Mouse (Mus musculus): ENCODE data around the gene E130308A19Rik. TPM values are rescaled to one million over a fixed set of nuclear protein-coding genes. Genes with fewer than 3 reads are reported as not detected.

Gene E130308A19Rik
- total and polyA plus RNA-seq, 2 experiments from 2014 or later = 11.3 to 16.3 TPM

GRCm38 (mm10) chr4:59697869-59698268, 71.9 kb downstream of the E130308A19Rik start:
- ATAC-seq (ENCODE audit: insufficient read depth, low read depth) = no peak
- Histone ChIP-seq H3K27ac (ENCODE audit: low read depth) (no peak overlapping the region), H3K9ac (replicated peaks; ENCODE audit: low read depth, low read length) (no peak overlapping the region), H3K4me3 (ENCODE audit: low read depth, low read length) (no peak overlapping the region), H3K36me3 (replicated peaks; ENCODE audit: control insufficient read depth, insufficient read depth, low read length) (no peaks in the 10 kb centered on the region), H3K9me3 (replicated peaks; ENCODE audit: control insufficient read depth, low read length) (no peaks in the 10 kb centered on the region), H3K4me1 (ENCODE audit: control insufficient read depth, insufficient read depth) (peaks cover 5% of the 10 kb centered on the region; the same call in 1 of the 2 replicates), H3K27me3 (ENCODE audit: control insufficient read depth, insufficient read depth, low read length) (no peaks in the 10 kb centered on the region), H3K4me2 (ENCODE audit: low read depth, low read length) (no peak overlapping the region)
- DNase-seq (ENCODE audit: low spot score) = no peak
- TF ChIP-seq CTCF (IDR thresholded peaks at IDR 0.05; ENCODE audit: low read depth) = no peak
- no peak for TF ChIP-seq EP300 (IDR thresholded peaks at IDR 0.05; ENCODE audit: low read depth)
- 71% methylated on average over 3 of the region's 3 CpGs for WGBS

GRCm38 (mm10) chr4:59699014-59699792, 73.2 kb downstream of the E130308A19Rik start:
- H3K4me2 ChIP-seq (ENCODE audit: low read depth, low read length) = no peak overlapping the region
- no peaks in the 10 kb centered on the region for H3K27me3 ChIP-seq (ENCODE audit: control insufficient read depth, insufficient read depth, low read length)
- WGBS = 76% methylated on average over 4 of the region's 4 CpGs
- no peaks in the 10 kb centered on the region for H3K9me3 ChIP-seq (replicated peaks; ENCODE audit: control insufficient read depth, low read length)
- TF ChIP-seq EP300 (IDR thresholded peaks at IDR 0.05; ENCODE audit: low read depth) = no peak
- no peak for TF ChIP-seq CTCF (IDR thresholded peaks at IDR 0.05; ENCODE audit: low read depth)
- no peak overlapping the region for H3K27ac ChIP-seq (ENCODE audit: low read depth)
- DNase-seq (ENCODE audit: low spot score) (no peak), ATAC-seq (ENCODE audit: insufficient read depth, low read depth) (no peak)
- H3K4me1 ChIP-seq (ENCODE audit: control insufficient read depth, insufficient read depth) = peaks cover 5% of the 10 kb centered on the region
- H3K9ac ChIP-seq (replicated peaks; ENCODE audit: low read depth, low read length) = no peak overlapping the region
- H3K36me3 ChIP-seq (replicated peaks; ENCODE audit: control insufficient read depth, insufficient read depth, low read length) = no peaks in the 10 kb centered on the region
- H3K4me3 ChIP-seq (ENCODE audit: low read depth, low read length) = no peak overlapping the region

GRCm38 (mm10) chr4:59709321-59709720, 83.3 kb downstream of the E130308A19Rik start:
- Histone ChIP-seq H3K9me3 (replicated peaks; ENCODE audit: control insufficient read depth, low read length) (no peaks in the 10 kb centered on the region), H3K27ac (ENCODE audit: low read depth) (no peak overlapping the region), H3K27me3 (ENCODE audit: control insufficient read depth, insufficient read depth, low read length) (no peaks in the 10 kb centered on the region), H3K9ac (replicated peaks; ENCODE audit: low read depth, low read length) (no peak overlapping the region), H3K36me3 (replicated peaks; ENCODE audit: control insufficient read depth, insufficient read depth, low read length) (no peaks in the 10 kb centered on the region), H3K4me3 (ENCODE audit: low read depth, low read length) (no peak overlapping the region), H3K4me2 (ENCODE audit: low read depth, low read length) (no peak overlapping the region), H3K4me1 (ENCODE audit: control insufficient read depth, insufficient read depth) (no peaks in the 10 kb centered on the region)
- TF ChIP-seq CTCF (IDR thresholded peaks at IDR 0.05; ENCODE audit: low read depth) (no peak), EP300 (IDR thresholded peaks at IDR 0.05; ENCODE audit: low read depth) (no peak)
- ATAC-seq (ENCODE audit: insufficient read depth, low read depth) (no peak), DNase-seq (ENCODE audit: low spot score) (no peak)
- whole genome bisulfite sequencing = 88% methylated on average over 5 of the region's 5 CpGs

DNA sequence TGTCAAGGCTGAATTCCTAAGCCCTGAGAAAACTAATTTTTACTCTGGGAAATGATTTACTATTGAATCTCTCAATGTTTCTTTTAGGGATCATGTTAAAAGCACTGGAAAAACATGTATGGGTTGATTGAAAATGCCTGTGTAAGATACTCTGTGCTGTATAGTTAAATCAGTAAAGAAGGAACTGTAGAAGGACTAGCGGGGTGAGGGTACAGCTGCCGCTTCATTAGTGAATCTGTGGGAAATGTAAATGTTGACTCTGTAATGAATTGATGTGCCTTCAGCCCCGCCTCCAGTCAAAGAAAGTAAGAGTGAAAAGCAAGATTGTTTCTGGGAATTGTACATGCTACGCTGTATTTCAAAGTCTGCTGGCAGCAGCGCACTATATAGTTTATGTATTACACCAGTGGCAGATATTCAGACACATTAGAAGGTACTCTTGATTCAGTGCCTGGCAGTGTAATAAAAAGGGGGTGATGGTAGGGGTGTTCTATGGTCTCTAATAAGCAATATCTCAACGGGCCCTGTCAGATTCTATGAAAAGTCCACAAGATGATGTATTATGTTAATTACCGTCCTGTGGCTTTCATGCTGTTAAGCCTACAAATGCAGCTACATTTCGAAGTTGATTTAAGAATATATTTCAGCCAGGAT, 84.9 kb downstream of the E130308A19Rik start:
- H3K9ac ChIP-seq (replicated peaks; ENCODE audit: low read depth, low read length) = no peak overlapping the region
- no peak overlapping the region for H3K4me2 ChIP-seq (ENCODE audit: low read depth, low read length)
- H3K4me1 ChIP-seq (ENCODE audit: control insufficient read depth, insufficient read depth) = no peaks in the 10 kb centered on the region
- DNase-seq (ENCODE audit: low spot score) (no peak), ATAC-seq (ENCODE audit: insufficient read depth, low read depth) (no peak)
- WGBS = 91% methylated on average over 8 of the region's 8 CpGs
- H3K27me3 ChIP-seq (ENCODE audit: control insufficient read depth, insufficient read depth, low read length) = no peaks in the 10 kb centered on the region
- no peaks in the 10 kb centered on the region for H3K36me3 ChIP-seq (replicated peaks; ENCODE audit: control insufficient read depth, insufficient read depth, low read length)
- TF ChIP-seq EP300 (IDR thresholded peaks at IDR 0.05; ENCODE audit: low read depth) (no peak), CTCF (IDR thresholded peaks at IDR 0.05; ENCODE audit: low read depth) (no peak)
- no peak overlapping the region for H3K27ac ChIP-seq (ENCODE audit: low read depth)
- no peak overlapping the region for H3K4me3 ChIP-seq (ENCODE audit: low read depth, low read length)
- H3K9me3 ChIP-seq (replicated peaks; ENCODE audit: control insufficient read depth, low read length) = no peaks in the 10 kb centered on the region

- H3K4me1 ChIP-seq (ENCODE audit: control insufficient read depth, insufficient read depth) = no peaks in the 10 kb centered on the region
- H3K4me2 ChIP-seq (ENCODE audit: low read depth, low read length) = no peak overlapping the region
- no peak overlapping the region for H3K4me3 ChIP-seq (ENCODE audit: low read depth, low read length)
- no peak for TF ChIP-seq CTCF (IDR thresholded peaks at IDR 0.05; ENCODE audit: low read depth)
- no peak for TF ChIP-seq EP300 (IDR thresholded peaks at IDR 0.05; ENCODE audit: low read depth)
- 56% methylated on average over 6 of the region's 6 CpGs for WGBS
- no peak overlapping the region for H3K27ac ChIP-seq (ENCODE audit: low read depth)
- H3K9ac ChIP-seq (replicated peaks; ENCODE audit: low read depth, low read length) = no peak overlapping the region
- no peaks in the 10 kb centered on the region for H3K36me3 ChIP-seq (replicated peaks; ENCODE audit: control insufficient read depth, insufficient read depth, low read length)
- ATAC-seq (ENCODE audit: insufficient read depth, low read depth) = no peak
- H3K27me3 ChIP-seq (ENCODE audit: control insufficient read depth, insufficient read depth, low read length) = no peaks in the 10 kb centered on the region
- no peaks in the 10 kb centered on the region for H3K9me3 ChIP-seq (replicated peaks; ENCODE audit: control insufficient read depth, low read length)
- no peak for DNase-seq (ENCODE audit: low spot score)
Observed at GRCm38 (mm10) chr4:59712451-59712850, 86.4 kb downstream of the E130308A19Rik start.

Measured in heart, postnatal 0 days (tissue).